Mouse (Mus musculus): ENCODE measurements around the gene Zfp13. TPM values are rescaled to one million over a fixed set of nuclear protein-coding genes. Genes with fewer than 3 reads are reported as not detected.
"Not testable (repeated sequence)": the region's sequence is repeated elsewhere in the genome, so short reads cannot be mapped to it uniquely, and the experiment has no call there.

Gene Zfp13
- total RNA-seq, 2 experiments from 2014 or later, result 6.2 to 6.3 TPM

GRCm38 (mm10) chr17:23535046-23535788, 64.1 kb downstream of the Zfp13 start:
- DNase-seq (ENCODE audit: low spot score in 2 of 2), result not testable (repeated sequence)

GRCm38 (mm10) chr17:23533591-23534490, 65.4 kb downstream of the Zfp13 start:
- not testable (repeated sequence) for DNase-seq (ENCODE audit: low spot score in 2 of 2)

GRCm38 (mm10) chr17:23531408-23531807, 67.9 kb downstream of the Zfp13 start:
- DNase-seq (ENCODE audit: low spot score in 2 of 2), result not testable (repeated sequence)

Other genes starting within 250 kb of the Zfp13 start
- gene Vmn2r116, start 214.9 kb downstream of the Zfp13 start, total RNA-seq (2021), result not detected
- gene Vmn2r117, start 119.8 kb downstream of the Zfp13 start, total RNA-seq (2021), result not detected
- gene Zfp213, start 35.2 kb downstream of the Zfp13 start, total RNA-seq (2021), result 10 to 100 TPM; 11.0 to 12.3 TPM
- not detected for gene Zscan10, start 1.4 kb upstream of the Zfp13 start, total RNA-seq (2021)
- gene Mmp25, start 45.8 kb upstream of the Zfp13 start, total RNA-seq (2021), result under 1 TPM; 0.10 TPM
- gene Bicdl2, start 61.0 kb upstream of the Zfp13 start, total RNA-seq (2021), result not detected
- 100 to 1,000 TPM; 153 to 154 TPM for gene Hcfc1r1, start 74.1 kb upstream of the Zfp13 start, total RNA-seq (2021)
- gene Thoc6, start 74.4 kb upstream of the Zfp13 start, total RNA-seq (2021), result 10 to 100 TPM; 23.1 to 23.3 TPM
- 100 to 1,000 TPM; 224 to 359 TPM for gene Tnfrsf12a, start 78.0 kb upstream of the Zfp13 start, total RNA-seq (2021)
- not detected for gene Cldn6, start 79.8 kb upstream of the Zfp13 start, total RNA-seq (2021)
- not detected for gene Cldn9, start 84.5 kb upstream of the Zfp13 start, total RNA-seq (2021)
- 1 to 10 TPM; 2.2 to 6.7 TPM for gene 1520401A03Rik, start 123.3 kb upstream of the Zfp13 start, total RNA-seq (2021)
- 1 to 10 TPM; 2.1 to 2.4 TPM for gene Pkmyt1, start 126.8 kb upstream of the Zfp13 start, total RNA-seq (2021)
- 10 to 100 TPM in 1 of 2 experiments, 1 to 10 TPM in 1; 8.5 to 12.7 TPM for gene Paqr4, start 141.4 kb upstream of the Zfp13 start, total RNA-seq (2021)
- under 1 TPM in 1 of 2 experiments, not detected in 1; 0.13 TPM for gene Kremen2, start 146.3 kb upstream of the Zfp13 start, total RNA-seq (2021)
- 10 to 100 TPM; 72.5 to 89.3 TPM for gene Flywch1, start 172.1 kb upstream of the Zfp13 start, total RNA-seq (2021)
- 10 to 100 TPM in 1 of 2 experiments, 1 to 10 TPM in 1; 8.2 to 10.9 TPM for gene Flywch2, start 186.6 kb upstream of the Zfp13 start, total RNA-seq (2021)
- gene Srrm2, start 191.0 kb upstream of the Zfp13 start, total RNA-seq (2021), result 100 to 1,000 TPM; 480 to 746 TPM
- 100 to 1,000 TPM; 352 to 413 TPM for gene Elob, start 229.6 kb upstream of the Zfp13 start, total RNA-seq (2021)
- not detected for gene Prss33, start 236.6 kb upstream of the Zfp13 start, total RNA-seq (2021)
- gene Prss32, start 244.4 kb upstream of the Zfp13 start, total RNA-seq (2021), result not detected
- under 1 TPM; 0.60 to 0.74 TPM for gene Prss41, start 244.7 kb upstream of the Zfp13 start, total RNA-seq (2021)

All from adrenal gland, adult 18-20 months (tissue).